Mouse (Mus musculus) forebrain, embryonic 16.5 days (tissue): ENCODE data around the gene Sall4. TPM values are rescaled to one million over a fixed set of nuclear protein-coding genes. Genes with fewer than 3 reads are reported as not detected.
"Not testable (repeated sequence)": the region's sequence is repeated elsewhere in the genome, so short reads cannot be mapped to it uniquely, and the experiment has no call there.

Experiments used
- ATAC-seq: fragments of 200-750 bp; cut with Nextera tagmentation; 2 replicates; pipeline ENCODE4 v1.8.0; 2017; ENCODE audit warnings: mild to moderate bottlenecking, moderate library complexity
- H3K27ac ChIP-seq: fragments of 300-500 bp; sonication (generic); 2 replicates; pipeline ENCODE4 v1.5.1; 2014; ENCODE audit warnings: low read length, control low read depth
- H3K27me3 ChIP-seq: fragments of 300-500 bp; sonication (generic); replicated peaks from 2 replicates; pipeline ENCODE4 v1.6.1; 2014; ENCODE audit warnings: low read length; ENCODE audit not compliant: control insufficient read depth, insufficient read depth
- H3K36me3 ChIP-seq: fragments of 300-500 bp; sonication (generic); 2 replicates; pipeline ENCODE4 v1.6.1; 2014; ENCODE audit not compliant: control insufficient read depth, insufficient read depth
- H3K4me1 ChIP-seq: fragments of 300-500 bp; sonication (generic); replicated peaks from 2 replicates; pipeline ENCODE4 v1.6.1; 2014; ENCODE audit warnings: low read length; ENCODE audit not compliant: control insufficient read depth, insufficient read depth
- H3K4me2 ChIP-seq: fragments of 300-500 bp; sonication (generic); 2 replicates; pipeline ENCODE4 v1.6.1; 2014; ENCODE audit warnings: mild to moderate bottlenecking, low read length, control low read depth
- H3K4me3 ChIP-seq: fragments of 300-500 bp; sonication (generic); replicated peaks from 2 replicates; pipeline ENCODE4 v1.5.1; 2014; ENCODE audit warnings: mild to moderate bottlenecking, low read length, control low read depth
- H3K9ac ChIP-seq: fragments of 300-500 bp; sonication (generic); replicated peaks from 2 replicates; pipeline ENCODE4 v1.6.1; 2014; ENCODE audit warnings: low read depth, low read length, control low read depth
- H3K9me3 ChIP-seq: fragments of 300-500 bp; sonication (generic); 2 replicates; pipeline ENCODE4 v1.6.1; 2016; ENCODE audit warnings: low read length; ENCODE audit not compliant: control insufficient read depth
- WGBS: fragments of 180-500 bp; shearing (Covaris S2); extraction: QIAGEN DNeasy Blood & Tissue Kit; methylation state at CpG from one replicate; pipeline ENCODE4 v1.1.7; 2014; 5-methylcytosine and 5-hydroxymethylcytosine counted together
- polyA plus RNA-seq: library from polyadenylated mRNA; unstranded; fragments of >200 nt; fragmentation: Nextera tagmentation; extraction: Ambion mirVana; gene quantifications from 2 replicates; pipeline ENCODE4 v1.2.1, GENCODE M21; 2015

Gene Sall4
- polyA plus RNA-seq, 1 experiment from 2014 or later = 0.54 TPM

DNA sequence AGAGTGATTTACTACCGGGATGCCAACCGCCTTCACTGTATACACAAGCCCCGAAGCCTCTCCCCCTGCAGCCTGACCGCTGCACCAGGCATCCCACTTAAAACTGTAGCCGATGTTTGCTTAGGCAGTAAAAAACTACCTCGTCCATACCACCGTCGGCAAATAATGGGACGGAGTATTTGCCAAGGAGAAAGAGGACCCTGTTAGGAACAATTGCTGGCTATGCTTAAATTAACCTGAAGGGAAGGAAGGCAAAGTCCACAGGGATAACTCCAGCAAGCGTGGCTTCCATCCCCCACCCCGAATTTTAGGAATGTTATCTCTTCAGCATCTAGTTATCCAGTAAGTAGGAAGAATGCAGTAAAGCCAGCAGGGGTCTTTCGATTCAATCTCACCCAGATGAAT lies 5.3 kb downstream of the Sall4 start:
- Histone ChIP-seq H3K4me3 (peak overlapping the region; percentile 13), H3K9ac (peak overlapping the region; percentile 39; the same call in 1 of the 2 replicates), H3K36me3 (no peaks in the 10 kb centered on the region), H3K27ac (no peak overlapping the region), H3K9me3 (no peaks in the 10 kb centered on the region), H3K4me2 (peak overlapping the region; percentile 41), H3K4me1 (peaks cover 39% of the 10 kb centered on the region), H3K27me3 (peaks cover 42% of the 10 kb centered on the region)
- 3% methylated on average over 12 of the region's 12 CpGs for WGBS
- ATAC-seq = no peak

DNA sequence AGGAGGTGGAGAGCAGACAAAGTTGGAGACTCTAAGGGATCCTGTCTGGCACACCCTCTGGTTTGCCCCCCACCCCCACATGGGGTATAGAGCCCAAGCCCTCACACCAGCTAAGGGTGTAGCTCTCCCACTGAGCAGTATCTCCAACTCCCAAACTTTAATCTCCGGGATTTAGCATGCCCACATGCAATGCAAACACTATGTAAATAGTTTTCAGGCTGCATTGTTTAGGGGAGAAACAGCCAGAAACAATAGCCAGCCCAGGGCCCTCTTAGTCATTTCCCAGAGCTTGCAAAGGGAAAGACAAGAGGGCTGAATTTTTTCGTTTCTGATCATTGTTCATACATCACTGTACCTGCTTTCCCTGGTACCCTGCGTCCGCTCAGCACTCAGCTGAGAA lies 5.8 kb downstream of the Sall4 start:
- peaks cover 37% of the 10 kb centered on the region for H3K4me1 ChIP-seq
- WGBS = 5% methylated on average over 4 of the region's 4 CpGs
- no peak overlapping the region for H3K27ac ChIP-seq
- no peak for ATAC-seq
- H3K27me3 ChIP-seq = peaks cover 38% of the 10 kb centered on the region
- H3K36me3 ChIP-seq = no peaks in the 10 kb centered on the region
- no peaks in the 10 kb centered on the region for H3K9me3 ChIP-seq
- H3K9ac ChIP-seq = 0 out of 2 replicates have a peak overlapping the region, but pooled peaks have one; percentile 39
- H3K4me3 ChIP-seq = no peak overlapping the region; the same call in 1 of the 2 replicates
- H3K4me2 ChIP-seq = peak overlapping the region; percentile 41

DNA sequence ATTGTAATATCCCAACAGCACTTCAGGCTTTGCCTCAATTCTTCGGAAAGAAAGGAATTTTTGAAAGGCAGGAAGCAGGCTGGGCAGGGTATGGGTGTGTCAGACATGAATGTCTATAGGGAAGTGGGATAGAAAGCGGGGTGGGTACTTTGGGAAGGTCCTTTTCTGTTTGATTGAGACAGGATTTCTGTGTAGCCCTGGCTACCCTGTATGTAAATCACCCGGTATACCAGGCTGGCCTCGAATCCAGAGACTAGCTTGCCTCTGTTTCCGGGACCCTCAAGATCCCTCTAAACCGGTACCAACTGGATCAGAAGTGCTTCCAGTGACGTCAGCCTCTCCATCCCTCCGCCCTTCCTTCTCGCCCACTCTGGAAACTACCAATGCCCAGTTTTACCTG lies 6.6 kb downstream of the Sall4 start:
- WGBS = 88% methylated on average over 9 of the region's 9 CpGs
- Histone ChIP-seq H3K4me2 (no peak overlapping the region), H3K9me3 (no peaks in the 10 kb centered on the region), H3K4me1 (peaks cover 28% of the 10 kb centered on the region), H3K36me3 (no peaks in the 10 kb centered on the region), H3K27ac (no peak overlapping the region), H3K27me3 (peaks cover 33% of the 10 kb centered on the region), H3K9ac (no peak overlapping the region), H3K4me3 (no peak overlapping the region)
- no peak for ATAC-seq

DNA sequence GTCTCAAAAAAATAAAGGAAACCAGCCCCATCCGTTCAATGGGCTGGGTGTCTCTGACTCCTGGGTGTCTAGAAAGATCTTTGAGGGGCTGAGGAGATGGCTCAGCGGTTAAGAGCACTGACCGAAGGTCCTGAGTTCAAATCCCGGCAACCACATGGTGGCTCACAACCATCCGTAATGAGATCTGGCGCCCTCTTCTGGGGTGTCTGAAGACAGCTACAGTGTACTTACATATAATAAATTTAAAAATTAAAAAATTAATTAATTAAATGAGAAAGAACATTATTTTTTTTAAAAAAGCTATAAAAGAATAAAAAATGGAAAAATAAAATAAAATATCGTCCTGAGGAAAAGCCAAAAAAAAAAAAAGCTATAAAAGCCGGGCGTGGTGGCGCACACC lies 23.3 kb downstream of the Sall4 start:
- not testable (repeated sequence) for ATAC-seq, H3K9ac ChIP-seq

DNA sequence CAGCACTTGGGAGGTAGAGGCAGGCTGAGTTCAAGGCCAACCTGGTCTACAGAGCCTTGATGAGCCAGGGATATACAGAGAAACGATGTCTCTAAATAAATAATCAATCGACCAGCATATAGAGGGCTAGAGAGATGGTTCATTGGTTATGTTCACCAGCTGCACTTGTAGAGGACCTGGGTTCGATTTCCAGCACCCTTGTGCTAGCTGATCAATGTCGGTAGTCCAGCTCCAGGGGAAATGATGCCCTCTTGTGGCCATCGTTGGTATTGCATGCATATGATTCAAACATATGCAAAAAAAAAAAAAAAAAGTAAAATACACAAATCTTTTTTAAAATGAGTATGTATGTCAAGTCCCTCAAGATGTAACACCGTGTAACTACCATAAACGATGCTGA lies 25.1 kb downstream of the Sall4 start:
- WGBS = 22% methylated on average over 7 of the region's 7 CpGs
- H3K9ac ChIP-seq = no peak overlapping the region

More for the DNA sequence above, 23.3 kb downstream of the Sall4 start:
- H3K27ac ChIP-seq, H3K27me3 ChIP-seq, H3K4me1 ChIP-seq, H3K4me2 ChIP-seq, H3K36me3 ChIP-seq, H3K4me3 ChIP-seq, H3K9me3 ChIP-seq: not testable (repeated sequence)
- WGBS = 91% methylated on average over 10 of the region's 10 CpGs

DNA sequence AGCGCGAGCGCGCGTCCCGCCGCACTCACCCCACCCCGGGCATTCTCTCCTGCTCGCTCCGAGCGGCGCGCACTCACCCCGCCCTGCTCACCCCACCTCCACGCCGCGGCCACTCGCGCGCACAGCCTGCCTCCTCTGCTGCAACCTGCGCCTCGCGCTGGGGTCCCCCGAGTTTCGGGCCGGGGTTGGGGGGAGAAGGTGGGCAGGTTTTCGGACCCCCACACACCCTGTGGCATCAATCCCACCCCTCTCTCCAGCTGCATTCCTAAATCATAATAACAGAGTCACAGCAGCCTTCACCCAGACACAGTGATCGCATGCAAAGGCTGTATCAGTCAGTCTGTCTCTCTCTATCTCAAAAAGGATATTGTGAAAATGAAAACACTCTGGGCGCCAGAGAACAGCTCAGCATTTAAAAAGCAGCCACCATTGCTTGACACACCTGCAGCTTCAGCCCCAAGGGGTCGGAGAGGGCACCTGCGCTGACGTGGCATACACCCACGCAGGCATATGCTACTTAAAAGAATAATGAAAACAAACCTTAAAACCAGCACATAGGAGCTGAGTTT lies 25.6 kb downstream of the Sall4 start, which contains the start of gene Atp9a:
Atp9a (minus strand) TSS at position 351 of the 569 bp plus-strand sequence.
- no peaks in the 10 kb centered on the region for H3K36me3 ChIP-seq
- H3K27me3 ChIP-seq = no peaks in the 10 kb centered on the region
- H3K4me3 ChIP-seq = peak within 1 kb of the TSS; percentile 93
- peak within 1 kb of the TSS; percentile 99 for H3K9ac ChIP-seq
- no peaks in the 10 kb centered on the region for H3K9me3 ChIP-seq
- peak; percentile 68 for ATAC-seq
- H3K27ac ChIP-seq = peak within 1 kb of the TSS; percentile 95
- 9% methylated on average over 19 of the region's 33 CpGs for WGBS
- peaks cover 8% of the 10 kb centered on the region for H3K4me1 ChIP-seq
- peak within 1 kb of the TSS; percentile 60 for H3K4me2 ChIP-seq

More for the DNA sequence above, 25.1 kb downstream of the Sall4 start:
- Histone ChIP-seq H3K4me2 (peak overlapping the region; percentile 60; the same call in 1 of the 2 replicates), H3K27me3 (no peaks in the 10 kb centered on the region), H3K27ac (peak overlapping the region; percentile 95), H3K4me1 (peaks cover 8% of the 10 kb centered on the region), H3K36me3 (no peaks in the 10 kb centered on the region), H3K9me3 (no peaks in the 10 kb centered on the region), H3K4me3 (peak overlapping the region; percentile 93)
- ATAC-seq = no peak; the same call in 1 of the 2 replicates

DNA sequence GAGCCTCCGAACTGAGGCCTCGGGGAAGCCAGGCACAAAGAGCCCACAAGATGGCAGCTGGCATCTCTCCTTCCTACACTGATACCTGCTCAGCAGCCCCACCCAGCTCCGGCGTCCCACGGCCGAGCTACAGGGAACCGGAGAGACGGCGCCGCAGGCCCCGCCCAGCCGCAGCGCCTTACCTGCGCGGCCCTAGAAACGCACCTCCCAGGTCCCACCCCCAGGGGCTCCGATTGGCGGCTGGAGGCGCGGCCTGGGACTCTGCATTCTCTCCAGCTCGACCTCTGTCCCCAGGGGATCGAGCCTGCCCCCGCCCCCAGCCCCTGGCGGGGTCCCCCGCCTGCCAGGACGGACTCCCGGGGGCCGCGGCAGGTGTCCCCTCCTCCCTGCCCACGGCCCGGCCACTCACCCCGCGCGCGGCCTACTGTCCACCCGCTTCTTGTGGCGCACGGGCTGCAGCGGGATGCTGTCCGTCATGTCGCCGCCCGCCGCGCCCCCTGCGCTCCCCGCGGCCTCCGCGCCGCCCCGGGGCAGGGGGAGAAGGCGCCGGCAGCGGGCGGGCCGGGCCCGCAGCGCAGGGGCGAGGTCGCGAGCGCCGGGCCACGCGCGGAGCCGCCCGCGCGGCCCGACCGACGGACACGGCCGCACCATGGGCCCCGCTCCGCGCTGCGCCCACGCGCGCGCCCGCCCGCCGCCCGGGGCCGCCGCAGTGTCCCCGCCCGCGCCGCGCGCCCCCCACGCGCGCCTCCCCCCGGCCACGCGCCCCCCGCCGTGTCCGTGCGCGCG lies 26.3 kb downstream of the Sall4 start:
- ATAC-seq = peak; percentile 86
- Histone ChIP-seq H3K4me1 (peaks cover 8% of the 10 kb centered on the region), H3K9ac (peak overlapping the region; percentile 99), H3K9me3 (no peaks in the 10 kb centered on the region), H3K4me3 (peak overlapping the region; percentile 93), H3K36me3 (no peaks in the 10 kb centered on the region), H3K27me3 (no peaks in the 10 kb centered on the region), H3K27ac (peak overlapping the region; percentile 95), H3K4me2 (peak overlapping the region; percentile 60)
- WGBS = under 1% methylated on average over 50 of the region's 108 CpGs

DNA sequence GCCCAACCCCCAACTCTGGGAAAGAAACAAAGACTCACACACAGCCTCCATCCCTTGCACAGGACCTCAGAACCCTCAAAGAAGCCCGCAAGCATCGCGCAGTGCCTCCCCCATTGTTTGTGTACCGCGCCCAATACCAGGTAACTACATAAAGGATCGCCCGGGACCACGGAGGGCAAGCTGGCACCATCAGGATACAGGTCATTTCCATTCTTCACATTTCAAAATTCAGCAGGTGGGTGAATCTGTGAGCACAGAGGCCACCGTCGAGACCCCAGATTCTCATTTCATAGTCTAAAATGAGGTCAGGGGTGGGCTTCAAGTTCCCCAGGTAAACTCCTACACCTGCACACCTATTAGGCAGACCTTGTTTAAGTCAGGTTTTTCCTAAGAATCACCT lies 27.2 kb downstream of the Sall4 start:
- 93% methylated on average over 10 of the region's 10 CpGs for WGBS
- no peaks in the 10 kb centered on the region for H3K36me3 ChIP-seq
- ATAC-seq = no peak
- H3K27me3 ChIP-seq = no peaks in the 10 kb centered on the region
- H3K4me3 ChIP-seq = peak overlapping the region; percentile 93
- H3K27ac ChIP-seq = peak overlapping the region; percentile 95; the same call in 1 of the 2 replicates
- H3K4me1 ChIP-seq = peaks cover 8% of the 10 kb centered on the region
- H3K4me2 ChIP-seq = peak overlapping the region; percentile 45
- H3K9ac ChIP-seq = peak overlapping the region; percentile 99; the same call in 1 of the 2 replicates
- no peaks in the 10 kb centered on the region for H3K9me3 ChIP-seq

DNA sequence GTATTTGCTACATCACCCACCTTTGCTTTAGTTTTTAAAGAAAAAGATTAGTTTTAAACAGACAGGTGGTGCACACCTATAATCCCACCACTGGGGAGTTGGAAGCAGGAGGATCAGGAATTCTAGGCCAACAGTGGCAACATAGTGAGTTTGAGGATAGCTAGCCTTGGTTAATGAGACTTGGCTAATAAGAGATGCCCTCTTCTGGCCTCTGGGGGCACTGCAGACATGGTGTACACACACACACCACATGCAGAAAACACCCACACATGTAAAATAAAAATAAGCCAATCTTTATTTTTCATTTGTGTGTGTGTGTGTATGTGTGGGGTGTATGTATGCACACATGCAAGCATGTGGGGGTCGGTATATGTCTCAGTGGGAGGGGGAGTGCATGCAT lies 28.9 kb downstream of the Sall4 start:
- Histone ChIP-seq H3K36me3 (no peaks in the 10 kb centered on the region), H3K4me3 (no peak overlapping the region), H3K4me2 (no peak overlapping the region), H3K27ac (no peak overlapping the region), H3K4me1 (peaks cover 8% of the 10 kb centered on the region), H3K9ac (no peak overlapping the region), H3K9me3 (no peaks in the 10 kb centered on the region), H3K27me3 (no peaks in the 10 kb centered on the region)
- no peak for ATAC-seq
- WGBS = 97% methylated on average over 1 of the region's 1 CpGs
